Mouse (Mus musculus) midbrain, embryonic 13.5 days (tissue): ENCODE results near the gene Zdhhc16. TPM values are rescaled to one million over a fixed set of nuclear protein-coding genes. Genes with fewer than 3 reads are reported as not detected.

Source experiments
- ATAC-seq: fragments of 200-750 bp; cut with Nextera tagmentation; 2 replicates; pipeline ENCODE4 v1.8.0; 2017; ENCODE audit warnings: mild to moderate bottlenecking, moderate TSS enrichment, moderate library complexity
- H3K27ac ChIP-seq: fragments of 300-500 bp; sonication (generic); 2 replicates; pipeline ENCODE4 v1.5.1; 2015; ENCODE audit warnings: inconsistent platforms, mild to moderate bottlenecking, moderate library complexity
- H3K27me3 ChIP-seq: fragments of 300-500 bp; sonication (generic); 2 replicates; pipeline ENCODE4 v1.6.1; 2015; ENCODE audit warnings: mild to moderate bottlenecking, inconsistent platforms
- H3K36me3 ChIP-seq: fragments of 300-500 bp; sonication (generic); 2 replicates; pipeline ENCODE4 v1.6.1; 2015; ENCODE audit warnings: mild to moderate bottlenecking, inconsistent platforms
- H3K4me1 ChIP-seq: fragments of 300-500 bp; sonication (generic); replicated peaks from 2 replicates; pipeline ENCODE4 v1.6.1; 2015; ENCODE audit warnings: inconsistent platforms
- H3K4me2 ChIP-seq: fragments of 300-500 bp; sonication (generic); replicated peaks from 2 replicates; pipeline ENCODE4 v1.6.1; 2015; ENCODE audit warnings: moderate library complexity, mild to moderate bottlenecking, inconsistent platforms
- H3K4me3 ChIP-seq: fragments of 300-500 bp; sonication (generic); replicated peaks from 2 replicates; pipeline ENCODE4 v1.5.1; 2015; ENCODE audit warnings: mild to moderate bottlenecking, inconsistent platforms
- H3K9ac ChIP-seq: fragments of 300-500 bp; sonication (generic); replicated peaks from 2 replicates; pipeline ENCODE4 v1.6.1; 2015; ENCODE audit warnings: mild to moderate bottlenecking, inconsistent platforms
- H3K9me3 ChIP-seq: fragments of 300-500 bp; sonication (generic); 2 replicates; pipeline ENCODE4 v1.6.1; 2016; ENCODE audit warnings: mild to moderate bottlenecking, inconsistent platforms
- WGBS: fragments of 180-500 bp; shearing (Covaris S2); methylation state at CpG from one replicate; pipeline ENCODE4 v1.1.7; 2015; 5-methylcytosine and 5-hydroxymethylcytosine counted together
- polyA plus RNA-seq: library from polyadenylated mRNA; unstranded; fragments of >200 nt; fragmentation: Nextera tagmentation; extraction: Ambion mirVana; gene quantifications from 2 replicates; pipeline ENCODE4 v1.2.1, GENCODE M21; 2015

Zdhhc16 gene
- 86.1 and 87.6 TPM in 2 replicates for polyA plus RNA-seq

DNA sequence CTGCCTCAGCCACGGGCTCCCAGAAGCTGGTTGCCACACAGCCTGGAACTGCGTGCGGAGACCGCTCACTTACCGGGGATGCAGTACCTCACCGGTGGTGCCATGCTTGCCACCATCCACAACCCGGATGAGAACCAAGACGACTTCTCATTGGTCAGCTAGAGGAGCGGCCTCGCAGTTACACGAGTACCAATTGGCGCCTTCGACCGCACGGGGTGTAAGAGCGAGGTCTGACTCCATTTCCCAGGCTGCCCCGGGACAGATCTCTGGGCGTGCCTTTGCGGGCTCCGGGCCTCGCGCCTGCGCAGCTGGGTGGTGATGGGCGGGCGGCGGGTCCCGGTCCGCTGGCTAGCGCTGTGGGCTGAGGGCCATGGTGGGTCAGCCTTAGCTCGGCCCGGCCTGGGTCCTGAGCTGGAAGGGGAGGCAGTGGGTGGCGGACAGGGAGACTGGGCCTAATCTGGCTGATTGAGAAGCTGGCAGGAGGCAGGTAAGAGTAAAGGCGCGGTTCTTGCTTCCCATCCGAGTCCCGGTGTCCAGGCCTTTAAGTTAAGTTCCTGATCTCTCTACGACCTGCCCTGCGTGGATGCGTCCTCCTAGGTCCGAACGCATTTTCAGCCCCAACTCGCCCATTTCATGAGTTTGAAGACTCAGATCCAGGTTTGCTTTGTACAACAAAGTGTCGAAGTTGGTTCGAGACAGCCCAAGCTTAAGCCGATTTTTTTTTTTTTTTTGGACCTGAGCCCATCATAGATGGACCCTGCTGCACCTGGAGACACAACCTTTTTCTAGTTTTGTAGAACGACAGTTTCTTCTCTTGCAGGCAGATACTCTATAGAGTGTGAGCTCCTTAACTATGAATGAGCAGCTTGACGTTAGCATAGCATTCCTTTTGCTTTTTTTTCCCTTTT lies at the start of gene Zdhhc16, which contains the start of gene Exosc1:
Gene Zdhhc16 (plus strand): TSS at position 302 of the 908 bp plus-strand sequence.
Gene Exosc1 (minus strand): TSS at position 245 of the 908 bp plus-strand sequence.
- WGBS = under 1% methylated on average over 47 of the region's 47 CpGs
- ATAC-seq = peak; percentile 100
- peak within 1 kb of the TSS; percentile 85 for H3K4me2 ChIP-seq

GRCm38 (mm10) chr19:41883882-41884281 lies 49.4 kb upstream of the Zdhhc16 start:
- WGBS = 96% methylated on average over 9 of the region's 9 CpGs
- Histone ChIP-seq H3K4me1 (no peaks in the 10 kb centered on the region), H3K4me3 (no peak overlapping the region), H3K36me3 (peaks cover 81% of the 10 kb centered on the region), H3K27ac (no peak overlapping the region), H3K27me3 (no peaks in the 10 kb centered on the region), H3K4me2 (no peak overlapping the region), H3K9ac (no peak overlapping the region), H3K9me3 (no peaks in the 10 kb centered on the region)
- ATAC-seq = no peak

More for the DNA sequence above, at the start of gene Zdhhc16, which contains the start of gene Exosc1:
- H3K27me3 ChIP-seq = no peaks in the 10 kb centered on the region
- peak within 1 kb of the TSS; percentile 51 for H3K27ac ChIP-seq
- no peaks in the 10 kb centered on the region for H3K9me3 ChIP-seq
- peaks cover 28% of the 10 kb centered on the region for H3K36me3 ChIP-seq
- H3K9ac ChIP-seq = peak within 1 kb of the TSS; percentile 85
- peaks cover 28% of the 10 kb centered on the region for H3K4me1 ChIP-seq
- peak within 1 kb of the TSS; percentile 86 for H3K4me3 ChIP-seq

GRCm38 (mm10) chr19:41888191-41888590 lies 45.1 kb upstream of the Zdhhc16 start:
- Histone ChIP-seq H3K36me3 (peaks cover 83% of the 10 kb centered on the region), H3K27ac (no peak overlapping the region), H3K4me3 (no peak overlapping the region), H3K9ac (no peak overlapping the region), H3K27me3 (no peaks in the 10 kb centered on the region), H3K4me2 (no peak overlapping the region), H3K4me1 (no peaks in the 10 kb centered on the region), H3K9me3 (no peaks in the 10 kb centered on the region)
- ATAC-seq = no peak

DNA sequence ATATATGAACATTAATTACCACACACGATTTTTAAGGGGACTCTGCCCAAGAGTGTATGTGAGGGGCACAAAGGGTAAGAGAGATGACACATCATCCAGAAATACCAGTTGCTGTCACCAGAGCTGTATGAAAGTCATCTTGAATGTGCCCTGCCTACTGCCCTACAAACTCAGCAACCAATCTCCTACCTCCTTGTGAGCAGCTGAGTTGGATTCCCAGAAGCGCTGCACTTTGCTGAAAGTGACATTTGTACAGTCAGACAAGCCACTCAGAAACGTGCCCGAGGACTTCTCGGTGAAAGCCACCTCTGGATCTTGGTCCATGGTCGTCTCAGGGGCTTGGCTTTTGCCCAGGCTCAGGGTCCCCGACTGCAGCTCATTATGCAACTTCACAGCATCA lies 38.3 kb upstream of the Zdhhc16 start:
- H3K4me3 ChIP-seq = peak overlapping the region; percentile 70
- peaks cover 19% of the 10 kb centered on the region for H3K36me3 ChIP-seq
- no peaks in the 10 kb centered on the region for H3K27me3 ChIP-seq
- no peak overlapping the region for H3K27ac ChIP-seq
- no peak for ATAC-seq
- 55% methylated on average over 7 of the region's 7 CpGs for WGBS
- peak overlapping the region; percentile 67 for H3K9ac ChIP-seq
- peaks cover 19% of the 10 kb centered on the region for H3K4me1 ChIP-seq
- peak overlapping the region; percentile 83 for H3K4me2 ChIP-seq
- H3K9me3 ChIP-seq = no peaks in the 10 kb centered on the region

DNA sequence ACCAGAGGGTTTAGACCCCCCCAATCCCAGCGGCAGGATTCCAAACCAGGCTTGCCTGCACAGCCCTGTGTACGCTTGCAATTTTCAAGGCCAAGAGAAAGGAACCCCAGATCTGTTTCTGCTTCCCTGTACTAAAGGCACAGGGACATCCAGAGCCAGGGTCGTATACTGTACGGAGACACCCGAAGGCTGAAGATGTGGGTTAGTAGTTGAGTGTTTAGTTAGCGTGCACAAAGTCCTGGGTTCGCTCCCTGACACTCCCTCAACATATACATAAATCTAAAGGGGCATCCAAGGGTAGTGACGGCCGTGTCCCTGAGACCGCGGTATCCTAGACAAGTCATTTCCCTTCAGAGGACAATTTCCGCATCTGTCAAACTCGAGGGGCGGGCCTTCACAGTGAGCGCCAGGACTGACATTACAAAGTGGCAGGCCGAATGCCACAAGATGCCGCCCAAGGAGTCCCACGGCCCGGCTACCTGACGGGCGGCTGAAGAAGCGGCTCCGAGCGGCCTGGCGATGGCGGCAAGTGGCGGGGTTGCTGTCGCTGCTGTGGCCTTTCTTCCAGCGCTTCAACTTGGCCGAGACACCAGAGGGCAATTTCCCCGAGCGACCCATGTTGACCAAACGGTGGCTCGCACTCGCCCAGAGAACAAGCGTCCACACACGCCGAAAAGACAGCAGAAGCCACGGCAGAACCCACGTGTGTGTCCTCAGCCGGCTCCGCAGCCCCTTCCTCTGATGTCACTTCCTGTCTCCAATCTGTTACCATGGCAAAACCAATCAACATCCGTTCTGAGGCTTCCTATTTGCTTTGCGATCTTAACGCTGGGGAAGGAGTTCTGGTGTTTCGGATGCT lies 37.6 kb upstream of the Zdhhc16 start, which contains the start of gene Rrp12:
Gene Rrp12 (minus strand): TSS at position 714 of the 859 bp plus-strand sequence.
- no peaks in the 10 kb centered on the region for H3K9me3 ChIP-seq
- peak within 1 kb of the TSS; percentile 83 for H3K4me2 ChIP-seq
- H3K27ac ChIP-seq = no peak within 1 kb of the TSS
- no peaks in the 10 kb centered on the region for H3K27me3 ChIP-seq
- peak within 1 kb of the TSS; percentile 70 for H3K4me3 ChIP-seq
- peaks cover 19% of the 10 kb centered on the region for H3K4me1 ChIP-seq
- peaks cover 12% of the 10 kb centered on the region for H3K36me3 ChIP-seq
- peak; percentile 96 for ATAC-seq
- H3K9ac ChIP-seq = peak within 1 kb of the TSS; percentile 67
- WGBS = 1% methylated on average over 46 of the region's 46 CpGs

DNA sequence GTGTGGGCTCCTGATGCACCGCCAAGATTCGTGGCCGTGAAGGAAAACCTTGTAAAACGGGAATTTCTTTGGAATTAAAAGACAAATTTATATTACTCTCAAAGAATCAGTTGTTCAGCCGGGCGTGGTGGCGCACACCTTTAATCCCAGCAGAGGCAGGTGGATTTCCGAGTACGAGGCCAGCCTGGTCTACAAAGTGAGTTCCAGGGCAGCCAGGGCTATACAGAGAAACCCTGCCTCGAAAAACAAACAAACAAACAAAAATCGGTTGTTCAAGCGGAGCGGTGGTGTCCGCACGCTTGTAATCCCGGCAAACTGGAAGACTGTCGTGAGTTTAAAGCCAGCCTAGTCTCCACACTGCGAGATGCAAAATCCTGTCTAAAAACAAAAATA lies 37.0 kb upstream of the Zdhhc16 start:
- Histone ChIP-seq H3K4me3 (peak overlapping the region; percentile 70), H3K27me3 (no peaks in the 10 kb centered on the region), H3K4me2 (peak overlapping the region; percentile 83), H3K27ac (no peak overlapping the region), H3K36me3 (peaks cover 7% of the 10 kb centered on the region), H3K9me3 (no peaks in the 10 kb centered on the region), H3K4me1 (peaks cover 19% of the 10 kb centered on the region), H3K9ac (peak overlapping the region; percentile 67)
- WGBS = 13% methylated on average over 18 of the region's 18 CpGs
- ATAC-seq = peak; percentile 67

DNA sequence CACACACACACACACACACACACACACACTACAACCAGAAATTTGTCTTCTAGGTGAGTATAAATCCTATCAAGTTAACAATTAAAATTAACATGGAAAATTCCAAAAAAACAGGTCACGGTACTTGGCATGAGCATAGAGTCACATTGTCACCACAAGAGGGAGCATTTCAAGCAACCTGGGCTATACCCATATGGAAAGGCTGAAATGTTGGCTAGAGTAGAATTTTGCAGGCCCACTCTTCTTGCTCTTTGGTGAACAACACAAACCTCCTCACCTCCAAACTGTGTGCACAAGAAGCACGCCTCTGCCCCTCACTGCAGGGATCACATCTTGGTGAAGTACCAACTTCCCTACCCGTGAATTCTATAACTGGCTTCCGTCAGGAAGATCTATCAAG lies 34.4 kb upstream of the Zdhhc16 start:
- ATAC-seq = no peak
- no peaks in the 10 kb centered on the region for H3K9me3 ChIP-seq
- peaks cover 19% of the 10 kb centered on the region for H3K4me1 ChIP-seq
- no peak overlapping the region for H3K4me3 ChIP-seq
- no peak overlapping the region for H3K27ac ChIP-seq
- no peak overlapping the region for H3K4me2 ChIP-seq
- H3K36me3 ChIP-seq = no peaks in the 10 kb centered on the region
- H3K27me3 ChIP-seq = no peaks in the 10 kb centered on the region
- H3K9ac ChIP-seq = no peak overlapping the region
- WGBS = 55% methylated on average over 4 of the region's 4 CpGs

DNA sequence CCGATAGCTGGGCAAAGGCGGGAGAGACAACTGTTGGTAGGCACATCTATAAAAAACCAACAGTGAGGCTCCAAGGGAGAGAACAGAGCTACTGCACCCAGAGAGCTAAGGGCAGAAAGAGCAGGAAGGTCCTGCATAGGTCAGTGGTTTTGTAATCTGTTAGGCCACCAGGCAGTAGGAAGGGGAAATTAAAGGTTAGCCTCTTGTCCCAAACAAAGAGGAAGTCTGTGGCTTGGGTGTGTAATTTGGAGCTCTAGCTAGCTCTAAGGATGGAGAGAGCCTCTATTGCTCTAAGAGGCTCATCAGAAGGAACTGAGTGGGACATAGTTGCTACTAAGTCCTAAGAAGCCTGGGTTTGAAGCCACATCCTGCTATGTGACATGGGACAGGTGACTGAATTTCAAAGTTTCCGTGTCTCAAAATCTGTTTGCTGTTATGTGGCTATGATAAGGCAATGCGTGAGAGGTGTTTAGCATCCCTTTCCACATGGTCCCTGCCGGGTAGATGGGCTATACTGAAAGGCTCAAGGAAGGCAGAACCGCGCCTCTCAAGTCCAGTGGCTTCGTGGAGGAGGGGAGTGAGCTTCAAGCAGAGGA lies 32.7 kb upstream of the Zdhhc16 start:
- H3K27ac ChIP-seq = no peak overlapping the region
- H3K4me2 ChIP-seq = no peak overlapping the region
- no peak overlapping the region for H3K9ac ChIP-seq
- H3K27me3 ChIP-seq = no peaks in the 10 kb centered on the region
- 88% methylated on average over 8 of the region's 8 CpGs for WGBS
- H3K36me3 ChIP-seq = no peaks in the 10 kb centered on the region
- peaks cover 8% of the 10 kb centered on the region for H3K4me1 ChIP-seq
- H3K4me3 ChIP-seq = no peak overlapping the region
- no peak for ATAC-seq
- no peaks in the 10 kb centered on the region for H3K9me3 ChIP-seq

DNA sequence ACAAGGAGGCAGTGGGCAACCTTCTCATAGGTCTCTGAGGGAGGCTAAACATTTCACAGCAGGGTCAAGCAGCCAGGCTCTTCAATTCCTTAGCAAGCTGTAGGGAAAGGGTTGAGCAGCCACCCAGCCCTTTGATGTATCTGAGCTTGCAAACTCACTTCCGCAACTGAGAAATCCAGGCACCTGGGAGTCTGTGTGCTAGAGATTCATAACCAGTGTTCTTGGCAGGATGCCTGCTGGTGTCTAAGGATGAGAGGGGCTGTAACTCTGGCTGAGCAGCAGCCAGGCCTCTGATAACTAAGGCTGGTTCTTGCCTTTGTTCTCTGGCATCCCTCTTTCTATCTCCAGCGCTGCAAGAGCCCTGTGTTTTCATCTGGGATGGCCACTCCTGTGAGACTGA lies 31.6 kb upstream of the Zdhhc16 start:
- H3K27me3 ChIP-seq = no peaks in the 10 kb centered on the region
- 51% methylated on average over 2 of the region's 2 CpGs for WGBS

GRCm38 (mm10) chr19:41902848-41903593 lies 30.3 kb upstream of the Zdhhc16 start:
- whole genome bisulfite sequencing = 85% methylated on average over 10 of the region's 10 CpGs
- Histone ChIP-seq H3K4me1 (no peaks in the 10 kb centered on the region), H3K36me3 (no peaks in the 10 kb centered on the region), H3K9ac (no peak overlapping the region), H3K4me2 (no peak overlapping the region), H3K27ac (no peak overlapping the region), H3K4me3 (no peak overlapping the region), H3K9me3 (no peaks in the 10 kb centered on the region), H3K27me3 (no peaks in the 10 kb centered on the region)
- no peak for ATAC-seq

More for the DNA sequence above, 31.6 kb upstream of the Zdhhc16 start:
- Histone ChIP-seq H3K4me1 (0 out of 2 replicates have a peak, but pooled peaks cover 2% of the 10 kb centered on the region), H3K27ac (no peak overlapping the region), H3K4me2 (no peak overlapping the region), H3K36me3 (no peaks in the 10 kb centered on the region), H3K9me3 (no peaks in the 10 kb centered on the region), H3K9ac (no peak overlapping the region), H3K4me3 (no peak overlapping the region)
- no peak for ATAC-seq

- H3K27me3 ChIP-seq = no peaks in the 10 kb centered on the region
- no peak for ATAC-seq
- H3K27ac ChIP-seq = no peak overlapping the region
- H3K4me3 ChIP-seq = no peak overlapping the region
- H3K4me1 ChIP-seq = no peaks in the 10 kb centered on the region
- no peaks in the 10 kb centered on the region for H3K36me3 ChIP-seq
- H3K9me3 ChIP-seq = no peaks in the 10 kb centered on the region
- 95% methylated on average over 2 of the region's 2 CpGs for WGBS
- no peak overlapping the region for H3K9ac ChIP-seq
- H3K4me2 ChIP-seq = no peak overlapping the region
Observed at GRCm38 (mm10) chr19:41905246-41905645, 28.0 kb upstream of the Zdhhc16 start.
